Mouse (Mus musculus): Measurements from ENCODE around the gene Mcoln1. TPM values are rescaled to one million over a fixed set of nuclear protein-coding genes. Genes with fewer than 3 reads are reported as not detected.

Gene Mcoln1
- polyA plus RNA-seq, 1 experiment: 295 TPM

- Histone ChIP-seq H3K4me1 (ENCODE audit: control insufficient read depth, insufficient read depth, low read length) (no peaks in the 10 kb centered on the region), H3K27ac (ENCODE audit: insufficient read depth, low read length) (no peak overlapping the region), H3K4me3 (replicated peaks; ENCODE audit: insufficient read depth, low read depth, low read length) (no peak overlapping the region), H3K27me3 (ENCODE audit: control insufficient read depth, insufficient read depth, low read length) (no peaks in the 10 kb centered on the region)
- no peak for DNase-seq
- 92% methylated on average over 2 of the region's 2 CpGs for WGBS
- TF ChIP-seq CTCF (IDR thresholded peaks at IDR 0.05; ENCODE audit: borderline replicate concordance, insufficient read depth, low read depth, low read length): no peak
- TF ChIP-seq POLR2A (IDR thresholded peaks at IDR 0.05; ENCODE audit: borderline replicate concordance, insufficient read depth, low read length): no peak
Observed at GRCm38 (mm10) chr8:3546511-3546910, 46.3 kb downstream of the Mcoln1 start.

- no peak for DNase-seq
- WGBS: 86% methylated on average over 1 of the region's 1 CpGs
- Histone ChIP-seq H3K27me3 (ENCODE audit: control insufficient read depth, insufficient read depth, low read length) (no peaks in the 10 kb centered on the region), H3K4me3 (replicated peaks; ENCODE audit: insufficient read depth, low read depth, low read length) (no peak overlapping the region), H3K4me1 (ENCODE audit: control insufficient read depth, insufficient read depth, low read length) (no peaks in the 10 kb centered on the region), H3K27ac (ENCODE audit: insufficient read depth, low read length) (no peak overlapping the region)
- no peak for TF ChIP-seq POLR2A (IDR thresholded peaks at IDR 0.05; ENCODE audit: borderline replicate concordance, insufficient read depth, low read length)
- TF ChIP-seq CTCF (IDR thresholded peaks at IDR 0.05; ENCODE audit: borderline replicate concordance, insufficient read depth, low read depth, low read length): no peak
Observed at GRCm38 (mm10) chr8:3552240-3552639, 52.0 kb downstream of the Mcoln1 start.

GRCm38 (mm10) chr8:3556114-3556513, 55.9 kb downstream of the Mcoln1 start:
- Histone ChIP-seq H3K27ac (ENCODE audit: insufficient read depth, low read length) (no peak overlapping the region), H3K27me3 (ENCODE audit: control insufficient read depth, insufficient read depth, low read length) (no peaks in the 10 kb centered on the region), H3K4me1 (ENCODE audit: control insufficient read depth, insufficient read depth, low read length) (no peaks in the 10 kb centered on the region), H3K4me3 (replicated peaks; ENCODE audit: insufficient read depth, low read depth, low read length) (no peak overlapping the region)
- 59% methylated on average over 4 of the region's 4 CpGs for WGBS
- DNase-seq: no peak
- TF ChIP-seq CTCF (IDR thresholded peaks at IDR 0.05; ENCODE audit: borderline replicate concordance, insufficient read depth, low read depth, low read length) (no peak), POLR2A (IDR thresholded peaks at IDR 0.05; ENCODE audit: borderline replicate concordance, insufficient read depth, low read length) (no peak)

Other genes with a start within 250 kb of the Mcoln1 start
- 16.2 and 17.5 TPM in 2 replicates for gene Insr, start 220.8 kb upstream of the Mcoln1 start, polyA plus RNA-seq (2012; rRNA removed)
- gene A430078G23Rik, start 147.0 kb upstream of the Mcoln1 start, polyA plus RNA-seq (2012; rRNA removed): 0.10 TPM in 1 of 2 replicates, not detected in the other
- 31.2 and 34.0 TPM in 2 replicates for gene Arhgef18, start 107.5 kb upstream of the Mcoln1 start, polyA plus RNA-seq (2012; rRNA removed)
- 1.2 and 1.5 TPM in 2 replicates for gene Pex11g, start 32.8 kb upstream of the Mcoln1 start, polyA plus RNA-seq (2012; rRNA removed)
- gene Tex45, start 29.6 kb upstream of the Mcoln1 start, polyA plus RNA-seq (2012; rRNA removed): 0.08 and 0.26 TPM in 2 replicates
- gene Zfp358, start 7.3 kb upstream of the Mcoln1 start, polyA plus RNA-seq (2012; rRNA removed): 47.2 and 49.6 TPM in 2 replicates
- gene Pnpla6, start 14.9 kb downstream of the Mcoln1 start, polyA plus RNA-seq (2012; rRNA removed): 80.0 and 83.9 TPM in 2 replicates
- gene C330021F23Rik, start 67.5 kb downstream of the Mcoln1 start, polyA plus RNA-seq (2012; rRNA removed): 0.28 and 0.30 TPM in 2 replicates
- gene Camsap3, start 86.8 kb downstream of the Mcoln1 start, polyA plus RNA-seq (2012; rRNA removed): 31.4 and 32.1 TPM in 2 replicates
- gene Xab2, start 120.9 kb downstream of the Mcoln1 start, polyA plus RNA-seq (2012; rRNA removed): 63.5 and 71.7 TPM in 2 replicates
- gene Pet100, start 121.1 kb downstream of the Mcoln1 start, polyA plus RNA-seq (2012; rRNA removed): 65.3 and 65.4 TPM in 2 replicates
- 2,128 and 2,417 TPM in 2 replicates for gene Pcp2, start 125.1 kb downstream of the Mcoln1 start, polyA plus RNA-seq (2012; rRNA removed)
- 204 and 217 TPM in 2 replicates for gene Stxbp2, start 130.5 kb downstream of the Mcoln1 start, polyA plus RNA-seq (2012; rRNA removed)
- 0.32 and 0.46 TPM in 2 replicates for gene Retn, start 155.3 kb downstream of the Mcoln1 start, polyA plus RNA-seq (2012; rRNA removed)
- gene Mcemp1, start 165.3 kb downstream of the Mcoln1 start, polyA plus RNA-seq (2012; rRNA removed): 0.51 and 0.61 TPM in 2 replicates
- 40.0 and 46.6 TPM in 2 replicates for gene Fcor, start 171.9 kb downstream of the Mcoln1 start, polyA plus RNA-seq (2012; rRNA removed)
- 50.2 and 56.0 TPM in 2 replicates for gene Trappc5, start 175.8 kb downstream of the Mcoln1 start, polyA plus RNA-seq (2012; rRNA removed)
- gene Fcer2a, start 193.7 kb downstream of the Mcoln1 start, polyA plus RNA-seq (2012; rRNA removed): 0.47 and 0.82 TPM in 2 replicates
- not detected in 2 replicates for gene Clec4g, start 220.2 kb downstream of the Mcoln1 start, polyA plus RNA-seq (2012; rRNA removed)
- 0.18 TPM in 1 of 2 replicates, not detected in the other for gene Cd209a, start 248.5 kb downstream of the Mcoln1 start, polyA plus RNA-seq (2012; rRNA removed)